Mouse (Mus musculus) myocyte (in vitro differentiated cells): ENCODE data around the gene Ksr2.

Experiments
- CEBPB ChIP-seq: IDR thresholded peaks from 2 replicates; pipeline ENCODE4 v1.6.1; 2011; ENCODE audit warnings: mild to moderate bottlenecking, moderate library complexity; ENCODE audit not compliant: poor library complexity, insufficient read depth, severe bottlenecking
- E2F4 ChIP-seq: IDR thresholded peaks from one replicate; pipeline ENCODE4 v1.6.1; 2011; ENCODE audit warnings: mild to moderate bottlenecking, control low read depth, moderate library complexity; ENCODE audit not compliant: insufficient read depth
- MAX ChIP-seq: IDR thresholded peaks from one replicate; pipeline ENCODE4 v1.6.1; 2011; ENCODE audit warnings: low read depth, mild to moderate bottlenecking, control low read depth
- MYOD1 ChIP-seq, 3 experiments: IDR thresholded peaks; one replicate each; pipeline ENCODE4 v1.6.1; 2011; ENCODE audit warnings: control low read depth in 2 of 3, low read depth in 2 of 3, mild to moderate bottlenecking in 2 of 3, moderate library complexity in 1 of 3; ENCODE audit not compliant: insufficient read length in 2 of 3, control insufficient read depth in 1 of 3
- MYOG ChIP-seq, 3 experiments: IDR thresholded peaks; one replicate each; pipeline ENCODE4 v1.6.1; 2011; ENCODE audit warnings: control low read depth in 2 of 3, low read depth in 2 of 3, mild to moderate bottlenecking in 2 of 3; ENCODE audit not compliant: insufficient read length in 2 of 3, control insufficient read depth in 1 of 3, insufficient read depth in 1 of 3
- POLR2A ChIP-seq: IDR thresholded peaks from one replicate; pipeline ENCODE4 v1.6.1; 2011; ENCODE audit warnings: low read depth, mild to moderate bottlenecking, control low read depth, moderate library complexity; ENCODE audit not compliant: insufficient read length
- POLR2AphosphoS2 ChIP-seq: IDR thresholded peaks from one replicate; pipeline ENCODE4 v1.6.1; 2011; ENCODE audit warnings: low read depth, control low read depth; ENCODE audit not compliant: insufficient read length
- REST ChIP-seq: IDR thresholded peaks from one replicate; pipeline ENCODE4 v1.6.1; 2011; ENCODE audit warnings: mild to moderate bottlenecking, control low read depth, moderate library complexity; ENCODE audit not compliant: insufficient read depth, insufficient read length
- TCF12 ChIP-seq: IDR thresholded peaks from one replicate; pipeline ENCODE4 v1.6.1; 2011; ENCODE audit warnings: mild to moderate bottlenecking, control low read depth; ENCODE audit not compliant: poor library complexity, insufficient read depth, severe bottlenecking
- TCF3 ChIP-seq: IDR thresholded peaks from one replicate; pipeline ENCODE4 v1.6.1; 2011; ENCODE audit warnings: low read depth, control low read depth; ENCODE audit not compliant: insufficient read length
- USF1 ChIP-seq: IDR thresholded peaks from one replicate; pipeline ENCODE4 v1.6.1; 2011; ENCODE audit warnings: low read depth, mild to moderate bottlenecking, control low read depth, moderate library complexity

GRCm38 (mm10) chr5:117364821-117365220 lies 49.0 kb upstream of the Ksr2 start:
- TF ChIP-seq POLR2A (no peak), USF1 (no peak), MYOD1 (IDR thresholded peaks at IDR 0.05; ENCODE audit: control insufficient read depth in 1 of 3, insufficient read length in 2 of 3, low read depth in 2 of 3) (no peak), CEBPB (no peak), REST (no peak), E2F4 (no peak), TCF3 (no peak), MYOG (IDR thresholded peaks at IDR 0.05; ENCODE audit: control insufficient read depth in 1 of 3, insufficient read depth in 1 of 3, insufficient read length in 2 of 3, low read depth in 2 of 3) (no peak), TCF12 (no peak), POLR2AphosphoS2 (no peak), MAX (no peak)
